Mouse (Mus musculus): ENCODE results near the gene Sos2.
"Not testable (repeated sequence)": the region's sequence is repeated elsewhere in the genome, so short reads cannot be mapped to it uniquely, and the experiment has no call there.

The Sos2 gene

GRCm38 (mm10) chr12:69573916-69574881 lies 107.5 kb downstream of the Sos2 start:
- no peak for ATAC-seq (ENCODE audit: insufficient number of reproducible peaks, low FRiP score, low TSS enrichment)

- ATAC-seq (ENCODE audit: insufficient number of reproducible peaks, low FRiP score, low TSS enrichment), result no peak
These were observed 108.4 kb downstream of the Sos2 start for GRCm38 (mm10) chr12:69573271-69573670.

- no peak for ATAC-seq (ENCODE audit: insufficient number of reproducible peaks, low FRiP score, low TSS enrichment)
These were observed 111.7 kb downstream of the Sos2 start for GRCm38 (mm10) chr12:69569926-69570325.

GRCm38 (mm10) chr12:69568266-69568665 lies 113.4 kb downstream of the Sos2 start:
- no peak for ATAC-seq (ENCODE audit: insufficient number of reproducible peaks, low FRiP score, low TSS enrichment)

- not testable (repeated sequence) for ATAC-seq (ENCODE audit: insufficient number of reproducible peaks, low FRiP score, low TSS enrichment)
These were observed 120.6 kb downstream of the Sos2 start for GRCm38 (mm10) chr12:69561006-69561405.

- ATAC-seq (ENCODE audit: insufficient number of reproducible peaks, low FRiP score, low TSS enrichment), result no peak
These were observed 125.3 kb downstream of the Sos2 start for GRCm38 (mm10) chr12:69556221-69556861.

GRCm38 (mm10) chr12:69545456-69546178 lies 136.0 kb downstream of the Sos2 start:
- no peak for ATAC-seq (ENCODE audit: insufficient number of reproducible peaks, low FRiP score, low TSS enrichment)

- ATAC-seq (ENCODE audit: insufficient number of reproducible peaks, low FRiP score, low TSS enrichment), result no peak
These were observed 136.7 kb downstream of the Sos2 start for GRCm38 (mm10) chr12:69544994-69545393.

GRCm38 (mm10) chr12:69544562-69544961 lies 137.1 kb downstream of the Sos2 start:
- ATAC-seq (ENCODE audit: insufficient number of reproducible peaks, low FRiP score, low TSS enrichment), result no peak

GRCm38 (mm10) chr12:69542376-69542775 lies 139.3 kb downstream of the Sos2 start:
- no peak for ATAC-seq (ENCODE audit: insufficient number of reproducible peaks, low FRiP score, low TSS enrichment)

- no peak for ATAC-seq (ENCODE audit: insufficient number of reproducible peaks, low FRiP score, low TSS enrichment)
These were observed 140.0 kb downstream of the Sos2 start for GRCm38 (mm10) chr12:69541663-69542062.

- ATAC-seq (ENCODE audit: insufficient number of reproducible peaks, low FRiP score, low TSS enrichment), result no peak
These were observed 142.3 kb downstream of the Sos2 start for GRCm38 (mm10) chr12:69539353-69539752.

GRCm38 (mm10) chr12:69538362-69538950 lies 143.2 kb downstream of the Sos2 start:
- no peak for ATAC-seq (ENCODE audit: insufficient number of reproducible peaks, low FRiP score, low TSS enrichment)

- ATAC-seq (ENCODE audit: insufficient number of reproducible peaks, low FRiP score, low TSS enrichment), result no peak
These were observed 143.8 kb downstream of the Sos2 start for GRCm38 (mm10) chr12:69537675-69538361.

- peak; percentile 74 for ATAC-seq (ENCODE audit: insufficient number of reproducible peaks, low FRiP score, low TSS enrichment)
These were observed 144.4 kb downstream of the Sos2 start for GRCm38 (mm10) chr12:69537243-69537674.

- peak; percentile 64 for ATAC-seq (ENCODE audit: insufficient number of reproducible peaks, low FRiP score, low TSS enrichment)
These were observed 144.9 kb downstream of the Sos2 start for GRCm38 (mm10) chr12:69536616-69537242.

Data from cerebellum, adult (tissue).